Mouse (Mus musculus) forebrain, embryonic 10.5 days (tissue): ENCODE measurements at regions not wholly inside any gene's neighbourhood (a gene's known extent, or its start where the extent isn't known, plus 50 kb on each side); places are given as distances from the start of the nearest gene placed in this dataset.

Experiments used
- DNase-seq: peaks from one replicate; pipeline ENCODE4 v3.0.0-alpha.2; 2017; ENCODE audit warnings: low spot score; ENCODE audit errors: extremely low spot score
- H3K27ac ChIP-seq: fragments of 300-500 bp; sonication (generic); 2 replicates; pipeline ENCODE4 v1.5.1; 2016; ENCODE audit warnings: mild to moderate bottlenecking
- H3K27me3 ChIP-seq: fragments of 300-500 bp; sonication (generic); 2 replicates; pipeline ENCODE4 v1.6.1; 2016; ENCODE audit warnings: mild to moderate bottlenecking; ENCODE audit not compliant: poor library complexity, severe bottlenecking
- H3K36me3 ChIP-seq: fragments of 300-500 bp; sonication (generic); replicated peaks from 2 replicates; pipeline ENCODE4 v1.6.1; 2016; ENCODE audit warnings: mild to moderate bottlenecking, moderate library complexity
- H3K4me1 ChIP-seq: fragments of 300-500 bp; sonication (generic); 2 replicates; pipeline ENCODE4 v1.6.1; 2016
- H3K4me3 ChIP-seq: fragments of 300-500 bp; sonication (generic); 2 replicates; pipeline ENCODE4 v1.5.1; 2016; ENCODE audit warnings: mild to moderate bottlenecking, moderate library complexity
- H3K9me3 ChIP-seq: fragments of 300-500 bp; sonication (generic); 2 replicates; pipeline ENCODE4 v1.6.1; 2016; ENCODE audit warnings: mild to moderate bottlenecking, moderate library complexity
- WGBS: fragments of 180-500 bp; shearing (Covaris S2); methylation state at CpG from one replicate; pipeline ENCODE4 v1.1.7; 2016; 5-methylcytosine and 5-hydroxymethylcytosine counted together

DNA sequence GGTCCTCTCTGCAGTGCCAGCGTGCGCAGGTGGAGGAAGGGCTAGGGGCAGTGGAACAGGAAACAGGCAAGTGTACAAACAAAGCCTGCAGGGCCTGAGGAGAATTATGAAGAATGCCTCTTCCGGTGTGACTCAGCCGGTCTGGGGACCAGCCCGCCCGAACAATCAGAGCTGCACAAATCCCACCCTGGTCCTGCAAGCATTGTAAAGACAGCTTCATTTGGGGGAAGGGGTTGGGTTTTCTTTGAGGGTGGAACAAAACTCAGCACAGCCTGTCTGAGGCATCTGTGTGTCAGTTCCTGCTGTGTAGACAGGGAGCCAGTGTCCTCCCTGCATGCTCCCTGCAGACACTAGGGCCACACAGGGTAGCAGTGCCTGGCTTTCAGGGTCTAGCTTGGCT is 117.9 kb downstream of the Gadd45g start:
- Histone ChIP-seq H3K36me3 (no peaks in the 10 kb centered on the region), H3K4me3 (no peak overlapping the region), H3K27me3 (no peaks in the 10 kb centered on the region), H3K9me3 (no peaks in the 10 kb centered on the region), H3K27ac (peak overlapping the region; percentile 78), H3K4me1 (peaks cover 23% of the 10 kb centered on the region)
- 48% methylated on average over 6 of the region's 6 CpGs for WGBS
- no peak for DNase-seq

DNA sequence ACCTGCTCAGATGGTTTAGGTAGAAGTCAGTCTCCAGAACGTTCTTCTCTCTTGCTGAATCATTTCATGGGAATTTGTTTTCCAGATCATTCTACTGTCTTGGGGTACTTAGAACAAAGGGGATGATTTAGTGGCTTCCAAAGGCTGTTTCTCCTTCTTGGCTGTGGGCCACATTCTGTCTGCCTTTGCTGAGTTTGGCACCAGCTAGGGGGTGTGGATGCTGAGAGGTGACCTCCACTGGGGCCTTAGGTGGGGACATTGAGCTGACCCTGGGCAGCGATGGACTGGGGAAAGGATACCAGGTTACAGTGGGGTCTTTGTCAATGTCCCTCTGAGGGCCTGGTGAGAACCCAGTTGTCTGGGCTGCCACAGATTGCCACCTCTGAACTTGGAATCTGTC is 118.4 kb downstream of the Gadd45g start:
- no peaks in the 10 kb centered on the region for H3K36me3 ChIP-seq
- H3K4me3 ChIP-seq: no peak overlapping the region
- H3K9me3 ChIP-seq: no peaks in the 10 kb centered on the region
- peaks cover 23% of the 10 kb centered on the region for H3K4me1 ChIP-seq
- no peaks in the 10 kb centered on the region for H3K27me3 ChIP-seq
- peak overlapping the region; percentile 78 for H3K27ac ChIP-seq
- no peak for DNase-seq
- WGBS: 79% methylated on average over 2 of the region's 2 CpGs

DNA sequence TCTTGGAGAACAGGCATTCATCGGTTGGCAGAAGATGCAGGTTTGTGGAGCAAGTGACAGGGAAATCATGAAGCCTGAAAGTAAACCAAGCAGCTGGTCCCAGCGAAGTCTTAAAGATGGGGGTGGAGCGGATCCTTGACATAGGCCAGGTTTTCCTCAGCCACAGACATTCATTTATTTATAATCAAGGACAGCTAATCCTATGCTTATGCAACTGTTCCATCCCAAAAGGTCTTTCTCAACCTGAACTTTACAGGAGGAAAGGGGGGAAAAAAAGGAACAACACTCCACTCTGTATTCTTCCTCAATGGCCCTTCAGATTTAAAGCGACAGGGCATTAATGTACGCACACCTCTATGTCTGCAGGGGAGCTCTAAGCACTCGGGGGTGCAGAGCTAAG is 121.6 kb downstream of the Gadd45g start:
- Histone ChIP-seq H3K4me3 (no peak overlapping the region), H3K36me3 (no peaks in the 10 kb centered on the region), H3K9me3 (no peaks in the 10 kb centered on the region), H3K27ac (no peak overlapping the region), H3K27me3 (no peaks in the 10 kb centered on the region), H3K4me1 (peaks cover 28% of the 10 kb centered on the region)
- 88% methylated on average over 6 of the region's 6 CpGs for WGBS
- DNase-seq: no peak

DNA sequence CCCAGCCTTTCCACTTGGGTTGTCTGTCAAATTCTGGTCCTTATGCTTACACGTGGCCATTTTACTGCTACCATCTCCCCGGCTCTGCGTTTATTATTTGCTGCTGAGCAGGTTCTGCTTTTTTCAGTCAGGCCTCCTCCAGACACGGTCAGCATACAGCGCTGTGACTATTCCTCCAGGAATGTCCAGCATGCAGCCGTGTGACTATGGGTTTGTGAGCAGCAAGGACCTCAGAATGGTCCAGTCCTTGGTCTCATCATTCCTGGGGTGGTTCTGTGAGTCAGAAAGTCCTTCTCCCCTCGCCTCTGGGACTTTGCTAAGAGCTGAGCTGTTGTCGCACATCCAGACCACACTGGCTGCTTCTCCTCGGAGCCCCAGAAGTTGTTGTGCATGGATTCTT is 122.3 kb downstream of the Gadd45g start:
- Histone ChIP-seq H3K27ac (no peak overlapping the region), H3K9me3 (no peaks in the 10 kb centered on the region), H3K4me1 (peaks cover 28% of the 10 kb centered on the region), H3K4me3 (no peak overlapping the region), H3K27me3 (no peaks in the 10 kb centered on the region), H3K36me3 (no peaks in the 10 kb centered on the region)
- WGBS: 88% methylated on average over 9 of the region's 9 CpGs
- no peak for DNase-seq

DNA sequence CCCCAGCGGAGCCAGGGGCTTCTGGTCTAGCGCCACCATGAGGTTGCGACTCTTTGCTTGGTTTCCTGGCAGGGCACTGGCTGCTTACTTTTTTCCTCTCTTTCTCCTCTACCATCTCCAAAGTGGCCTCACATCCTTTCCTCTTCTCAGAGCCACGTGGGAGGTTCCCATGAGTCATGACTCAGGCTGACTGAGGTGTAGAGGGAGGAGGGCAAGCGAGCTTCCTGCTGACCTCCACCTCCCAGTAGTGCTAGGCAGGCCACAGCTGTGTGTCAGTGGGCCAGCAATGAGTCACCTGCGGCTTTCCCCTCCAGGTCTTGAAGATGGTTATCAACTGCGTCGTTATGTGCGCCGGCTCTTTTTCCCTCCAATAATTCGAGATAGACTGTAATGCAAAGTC is 123.6 kb downstream of the Gadd45g start:
- H3K4me3 ChIP-seq: no peak overlapping the region
- no peak for DNase-seq
- 88% methylated on average over 11 of the region's 11 CpGs for WGBS

DNA sequence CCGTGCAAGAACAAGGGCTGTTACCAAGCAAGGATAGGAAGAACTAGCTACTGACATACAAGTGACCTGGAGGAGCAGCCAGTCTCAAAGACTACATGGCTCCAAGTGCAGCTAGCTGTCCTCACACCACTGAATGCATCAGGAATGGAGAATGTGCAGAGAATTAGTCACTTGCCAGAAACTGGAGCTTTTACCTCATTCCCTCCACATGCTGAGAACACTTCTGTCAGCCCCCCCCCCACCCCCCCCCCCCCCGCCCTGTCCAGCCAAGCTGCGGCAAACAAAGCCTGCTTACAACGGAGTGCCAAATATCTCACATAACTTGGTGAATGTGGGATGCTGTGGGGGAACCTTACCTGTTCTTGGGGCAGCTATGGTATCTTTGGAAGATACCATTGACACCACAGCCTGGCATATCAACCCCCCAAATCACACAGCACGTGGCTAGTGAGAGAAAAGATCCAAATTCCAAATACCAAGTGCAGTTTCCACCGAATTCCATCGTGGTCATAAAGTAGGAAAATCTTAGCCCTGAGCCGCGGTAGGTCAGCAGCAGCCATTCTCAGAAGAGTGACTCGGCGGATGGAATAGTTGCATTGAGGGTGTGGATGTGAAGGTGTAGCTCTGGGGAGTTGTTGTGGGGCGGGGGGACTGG is 126.3 kb downstream of the Gadd45g start:
- Histone ChIP-seq H3K27ac (no peak overlapping the region), H3K36me3 (no peaks in the 10 kb centered on the region), H3K4me3 (no peak overlapping the region), H3K4me1 (peaks cover 36% of the 10 kb centered on the region), H3K9me3 (peaks cover 7% of the 10 kb centered on the region; the same call in 1 of the 2 replicates), H3K27me3 (no peaks in the 10 kb centered on the region)
- 87% methylated on average over 12 of the region's 12 CpGs for WGBS
- DNase-seq: no peak

More for the DNA sequence above, 123.6 kb downstream of the Gadd45g start:
- Histone ChIP-seq H3K4me1 (peaks cover 23% of the 10 kb centered on the region), H3K36me3 (no peaks in the 10 kb centered on the region), H3K9me3 (no peaks in the 10 kb centered on the region), H3K27me3 (no peaks in the 10 kb centered on the region), H3K27ac (no peak overlapping the region)

DNA sequence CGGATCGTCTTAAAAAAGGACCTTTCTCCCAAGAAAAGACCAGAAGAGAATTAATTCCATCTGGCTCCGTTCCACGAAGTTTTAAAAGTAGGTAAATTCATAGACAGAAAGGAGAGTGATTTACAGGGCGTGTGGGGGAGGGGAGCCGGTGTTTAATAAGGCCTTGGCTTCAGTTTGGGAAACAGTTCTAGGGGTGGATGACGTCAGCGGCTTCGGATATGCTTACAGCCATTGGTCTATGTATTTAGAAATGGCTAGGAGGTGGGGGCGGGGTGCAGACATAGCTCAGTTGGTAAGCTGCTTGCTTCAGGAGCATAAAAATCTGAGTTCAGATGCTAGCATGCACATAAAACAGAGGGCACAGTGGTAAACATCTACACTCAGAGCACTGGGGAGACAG is 127.0 kb downstream of the Gadd45g start:
- Histone ChIP-seq H3K9me3 (peaks cover 10% of the 10 kb centered on the region; the same call in 1 of the 2 replicates), H3K4me1 (peaks cover 36% of the 10 kb centered on the region), H3K4me3 (no peak overlapping the region), H3K27me3 (no peaks in the 10 kb centered on the region), H3K27ac (no peak overlapping the region), H3K36me3 (no peaks in the 10 kb centered on the region)
- WGBS: 83% methylated on average over 10 of the region's 10 CpGs
- no peak for DNase-seq

DNA sequence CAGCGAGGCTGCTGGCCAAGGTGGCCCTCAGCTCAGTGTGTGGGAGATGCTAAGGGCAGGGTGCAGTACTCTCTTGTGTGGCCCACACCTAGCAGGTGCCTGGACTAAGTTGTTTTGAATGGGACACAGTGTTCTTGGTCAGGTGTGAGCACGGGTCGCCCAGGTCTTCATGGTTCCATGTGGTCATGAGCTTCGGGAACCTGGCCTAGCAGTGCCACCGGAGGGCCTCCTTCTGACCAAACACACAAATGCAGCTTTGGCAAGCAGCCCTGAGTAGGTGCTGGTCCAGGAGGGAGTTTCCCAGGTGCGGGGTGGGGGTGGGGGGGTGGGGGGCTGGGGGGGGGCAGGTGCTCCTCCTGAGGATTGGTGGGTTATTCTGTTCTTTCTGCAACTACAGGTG is 127.6 kb downstream of the Gadd45g start:
- Histone ChIP-seq H3K27me3 (no peaks in the 10 kb centered on the region), H3K36me3 (no peaks in the 10 kb centered on the region), H3K4me1 (peaks cover 36% of the 10 kb centered on the region), H3K9me3 (peaks cover 10% of the 10 kb centered on the region; the same call in 1 of the 2 replicates), H3K4me3 (no peak overlapping the region), H3K27ac (0 out of 2 replicates have a peak overlapping the region, but pooled peaks have one; percentile 48)
- no peak for DNase-seq
- WGBS: 90% methylated on average over 6 of the region's 6 CpGs

DNA sequence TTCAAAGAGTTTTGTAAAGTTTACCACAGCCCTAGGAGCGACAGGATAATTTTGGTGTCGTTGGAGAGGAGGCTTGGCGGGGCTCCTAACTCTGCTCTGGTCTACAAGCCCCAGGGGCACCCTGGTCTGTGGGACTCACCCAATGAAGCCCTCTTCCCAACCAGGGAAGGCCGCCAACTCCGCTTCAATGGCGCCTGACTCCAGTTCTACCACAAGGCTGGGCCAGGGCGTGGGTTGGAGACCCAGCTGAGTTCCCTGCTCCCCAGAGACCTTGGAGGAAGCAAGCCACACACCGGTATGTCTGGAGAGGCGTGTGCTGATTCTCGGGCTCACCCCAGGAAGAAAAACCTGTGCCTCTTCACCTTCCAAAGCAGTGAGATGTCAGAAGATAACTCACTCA is 128.9 kb downstream of the Gadd45g start:
- H3K4me3 ChIP-seq: no peak overlapping the region
- 81% methylated on average over 10 of the region's 10 CpGs for WGBS
- no peaks in the 10 kb centered on the region for H3K36me3 ChIP-seq
- H3K27ac ChIP-seq: peak overlapping the region; percentile 65
- H3K4me1 ChIP-seq: peaks cover 36% of the 10 kb centered on the region
- no peak for DNase-seq
- H3K27me3 ChIP-seq: no peaks in the 10 kb centered on the region
- peaks cover 10% of the 10 kb centered on the region; the same call in 1 of the 2 replicates for H3K9me3 ChIP-seq

DNA sequence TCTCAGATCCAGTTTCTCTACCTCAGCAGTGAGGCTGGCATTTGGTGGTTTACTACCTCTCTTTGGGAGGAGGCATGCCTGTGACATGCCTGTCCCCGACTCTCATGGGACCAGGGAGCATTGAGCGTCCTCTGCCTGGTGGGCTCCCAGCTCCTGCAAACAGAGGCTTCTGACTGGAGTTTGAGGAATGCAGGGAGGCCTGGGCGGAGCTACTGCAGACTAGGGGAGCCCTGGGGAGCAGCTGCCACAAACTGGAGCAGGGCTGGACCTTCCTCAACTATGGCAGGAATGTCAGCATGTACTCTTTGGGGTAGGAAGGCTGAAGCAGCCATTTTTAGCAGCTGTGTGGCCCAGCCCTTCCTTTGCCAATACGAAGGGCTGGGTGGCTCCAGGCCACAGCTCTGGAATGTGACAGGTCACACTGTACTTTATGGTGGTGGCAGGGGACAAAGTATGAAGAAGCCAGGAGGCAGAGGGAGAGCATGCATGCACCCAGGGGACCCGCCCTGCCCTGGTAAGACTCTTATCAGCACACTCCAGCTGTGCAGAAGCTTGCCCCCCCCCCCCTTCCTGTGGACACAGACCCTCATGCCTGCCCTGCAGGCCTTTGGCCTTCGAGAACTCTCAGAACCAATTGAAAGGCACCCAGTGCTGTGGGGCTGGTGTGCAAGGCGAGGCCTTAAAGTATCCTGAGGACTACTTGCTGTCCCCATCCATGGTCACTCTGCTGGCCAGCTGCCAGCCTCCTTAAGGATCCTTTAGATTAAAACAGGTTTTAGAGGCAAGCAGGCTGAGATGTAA is 129.5 kb downstream of the Gadd45g start:
- peaks cover 10% of the 10 kb centered on the region; the same call in 1 of the 2 replicates for H3K9me3 ChIP-seq
- H3K27ac ChIP-seq: peak overlapping the region; percentile 65
- H3K4me3 ChIP-seq: no peak overlapping the region
- no peaks in the 10 kb centered on the region for H3K27me3 ChIP-seq
- H3K36me3 ChIP-seq: no peaks in the 10 kb centered on the region
- DNase-seq: no peak
- 48% methylated on average over 7 of the region's 7 CpGs for WGBS
- peaks cover 36% of the 10 kb centered on the region for H3K4me1 ChIP-seq

DNA sequence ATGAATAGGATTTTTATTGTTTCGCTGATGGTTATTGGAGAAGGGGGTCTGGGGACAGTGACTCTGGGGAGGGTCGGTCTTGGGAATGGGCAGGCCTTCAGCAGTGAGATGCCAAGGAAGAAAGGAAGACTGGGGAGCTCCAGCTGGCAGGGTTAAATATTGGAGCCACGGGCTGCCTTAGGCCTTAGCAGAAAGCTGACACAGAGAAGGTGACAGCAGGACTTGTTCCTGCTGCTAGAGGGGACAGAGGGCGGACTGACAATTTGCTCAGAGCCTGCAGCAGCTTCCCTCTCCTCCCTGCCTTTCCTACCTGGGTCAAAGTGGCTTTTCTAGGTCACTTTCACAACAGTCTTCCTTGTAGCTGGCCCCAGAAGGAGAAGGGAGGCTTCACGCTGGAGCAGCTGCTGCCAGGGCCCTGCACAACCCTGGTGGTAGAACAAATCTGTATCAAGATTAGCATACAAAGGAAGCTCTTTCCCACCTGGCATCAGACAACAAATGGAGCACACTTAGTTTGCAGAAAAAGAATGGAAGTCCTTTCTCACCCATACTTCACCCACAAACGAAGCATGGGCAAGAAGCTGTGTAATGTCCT is 130.2 kb downstream of the Gadd45g start:
- Histone ChIP-seq H3K4me1 (peaks cover 36% of the 10 kb centered on the region), H3K36me3 (no peaks in the 10 kb centered on the region), H3K9me3 (peaks cover 10% of the 10 kb centered on the region; the same call in 1 of the 2 replicates), H3K4me3 (no peak overlapping the region), H3K27ac (peak overlapping the region; percentile 65), H3K27me3 (no peaks in the 10 kb centered on the region)
- no peak for DNase-seq
- WGBS: 85% methylated on average over 6 of the region's 6 CpGs

DNA sequence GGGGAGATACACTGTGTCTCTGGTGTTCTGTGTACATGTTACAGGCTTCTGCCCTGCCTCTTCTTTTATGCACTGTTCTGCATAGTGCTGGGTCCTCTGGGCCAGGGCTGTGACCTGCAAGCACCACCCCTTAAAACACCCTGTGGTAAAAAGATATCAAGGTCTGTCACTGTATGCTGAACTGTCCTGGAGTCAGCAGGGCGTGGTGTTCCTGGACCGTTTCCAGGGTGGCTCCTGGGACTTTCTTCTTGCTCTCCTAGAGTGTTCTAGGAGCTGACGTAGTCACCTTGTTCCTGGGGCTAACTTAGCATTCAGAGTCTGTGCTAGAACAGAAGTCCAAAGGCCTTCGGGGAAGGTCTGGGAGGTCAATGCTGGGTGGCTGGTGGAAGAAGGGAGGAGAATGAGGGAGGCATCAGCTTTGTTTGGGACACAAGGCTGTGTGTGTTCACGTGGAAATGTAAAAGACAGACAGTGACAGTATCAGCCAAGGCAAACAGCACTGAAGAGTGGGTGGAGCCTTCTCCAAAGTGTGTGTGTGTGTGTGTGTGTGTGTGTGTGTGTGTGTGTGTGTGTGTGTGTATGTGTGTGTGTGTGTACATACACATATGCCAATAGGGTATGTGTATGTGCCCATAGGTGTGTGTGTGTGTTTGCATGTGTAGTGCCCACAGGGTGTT is 133.0 kb downstream of the Gadd45g start:
- Histone ChIP-seq H3K36me3 (no peaks in the 10 kb centered on the region), H3K27me3 (no peaks in the 10 kb centered on the region), H3K27ac (no peak overlapping the region), H3K4me1 (peaks cover 23% of the 10 kb centered on the region), H3K4me3 (no peak overlapping the region), H3K9me3 (peaks cover 10% of the 10 kb centered on the region; the same call in 1 of the 2 replicates)
- no peak for DNase-seq
- WGBS: 89% methylated on average over 5 of the region's 5 CpGs
